Mouse (Mus musculus) small intestine, adult 2 months (tissue): ENCODE results near the gene Fblim1.

Source experiments
- CTCF ChIP-seq: fragments of 200-500 bp; IDR thresholded peaks from 2 replicates; pipeline ENCODE4 v1.5.1; 2012; ENCODE audit warnings: low read depth, mild to moderate bottlenecking, control low read depth, inconsistent platforms, low read length, moderate library complexity, mixed read lengths; ENCODE audit not compliant: insufficient replicate concordance, insufficient read length; ENCODE audit errors: extremely low read depth
- POLR2A ChIP-seq: fragments of 200-500 bp; IDR thresholded peaks from 2 replicates; pipeline ENCODE4 v1.6.1; 2012; ENCODE audit warnings: low read depth, mild to moderate bottlenecking, control low read depth, inconsistent platforms, low read length, moderate library complexity

GRCm38 (mm10) chr4:141598199-141598893 lies 7.5 kb downstream of the Fblim1 start:
- TF ChIP-seq CTCF (no peak), POLR2A (no peak)
